Mouse (Mus musculus) retina, adult 2 months (tissue): ENCODE measurements around the gene AC109138.7.
A peak's percentile ranks its signal among the peaks of the same experiment; 100 is the strongest.
"Not testable (repeated sequence)": the region's sequence is repeated elsewhere in the genome, so short reads cannot be mapped to it uniquely, and the experiment has no call there.

Experiments
- DNase-seq: peaks from one replicate; pipeline ENCODE4 v3.0.0-alpha.2; 2012; ENCODE audit warnings: low read depth, low spot score

The AC109138.7 gene

DNA sequence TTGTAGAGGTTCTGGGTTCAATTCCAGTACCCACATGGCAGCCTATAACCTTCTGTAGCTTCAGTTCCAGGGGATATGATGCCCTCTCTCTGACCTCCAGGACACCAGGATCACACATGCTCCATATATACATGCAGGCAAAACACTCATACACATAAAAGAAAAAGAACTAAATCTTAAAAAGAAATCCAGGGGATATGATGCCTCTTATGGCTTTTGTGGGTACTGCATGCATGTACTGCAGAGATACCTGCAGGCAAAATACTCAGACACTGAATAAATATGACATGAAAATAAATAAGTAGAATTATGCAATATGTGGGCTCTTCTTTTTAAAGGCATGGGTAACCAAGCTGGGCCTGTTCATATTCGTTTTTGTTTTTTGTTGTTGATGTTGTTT lies 32.9 kb downstream of the AC109138.7 start:
- no peak for DNase-seq

DNA sequence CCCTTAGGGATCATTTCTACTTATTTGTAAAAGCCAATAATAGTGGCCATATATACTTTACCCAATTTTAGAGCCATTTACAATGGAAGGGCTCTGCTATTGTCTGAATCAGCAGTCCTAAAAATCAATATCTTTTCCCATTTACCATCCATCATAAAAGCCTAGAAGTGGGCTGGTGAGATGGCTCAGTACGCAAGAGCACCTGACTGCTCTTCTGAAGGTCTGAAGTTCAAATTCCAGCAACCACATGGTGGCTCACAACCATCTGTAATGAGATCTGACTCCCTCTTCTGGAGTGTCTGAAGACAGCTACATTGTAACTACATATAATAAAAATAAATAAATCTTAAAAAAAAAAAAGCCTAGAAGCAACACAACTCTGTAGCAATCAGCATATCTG lies 34.5 kb downstream of the AC109138.7 start:
- DNase-seq: not testable (repeated sequence)

DNA sequence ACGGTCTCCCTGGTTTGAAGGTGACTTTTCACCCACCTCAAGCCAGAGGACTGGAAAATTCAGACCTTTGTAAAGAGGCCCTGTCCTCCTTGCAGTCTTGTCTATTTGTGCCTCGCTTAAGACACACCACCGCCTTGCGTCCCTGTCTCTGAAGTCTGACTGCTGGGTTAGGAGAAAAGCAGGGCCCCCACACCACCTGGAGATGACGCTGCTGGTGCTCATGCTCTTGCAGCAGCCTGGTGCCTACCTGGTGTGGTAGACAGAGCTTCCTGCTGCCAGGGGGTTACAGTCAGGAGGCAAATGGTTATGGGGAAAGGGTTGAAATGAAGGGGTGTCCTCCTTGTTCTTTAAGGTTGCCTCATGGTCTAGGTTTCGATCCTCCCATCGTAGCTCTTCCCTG lies 40.1 kb downstream of the AC109138.7 start:
- no peak for DNase-seq

DNA sequence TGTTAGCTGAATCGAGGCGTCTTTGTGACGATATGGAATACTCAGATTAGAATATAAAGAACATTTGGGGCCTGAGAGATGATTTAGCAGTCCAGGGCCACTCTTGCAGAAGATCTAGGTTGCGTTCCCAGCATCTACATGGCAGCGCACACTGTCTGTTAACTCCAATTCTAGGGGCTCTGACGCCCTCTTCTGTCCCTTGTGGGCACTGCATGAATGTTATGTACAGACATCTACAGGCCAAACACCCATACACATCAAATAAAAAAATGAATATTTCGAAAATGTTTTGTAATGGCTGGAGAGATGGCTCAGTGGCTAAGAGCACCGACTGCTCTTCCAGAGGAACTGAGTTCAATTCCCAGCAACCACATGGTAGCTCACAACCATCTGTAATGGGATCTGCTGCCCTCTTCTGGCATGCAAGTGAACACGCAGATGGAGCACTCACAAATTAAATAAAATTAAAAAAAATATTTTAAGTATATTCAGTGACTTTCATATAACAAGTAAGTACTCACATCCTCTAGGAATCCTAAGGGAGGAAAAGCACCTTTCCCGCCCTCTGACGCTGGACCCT lies 41.5 kb downstream of the AC109138.7 start:
- DNase-seq: no peak

DNA sequence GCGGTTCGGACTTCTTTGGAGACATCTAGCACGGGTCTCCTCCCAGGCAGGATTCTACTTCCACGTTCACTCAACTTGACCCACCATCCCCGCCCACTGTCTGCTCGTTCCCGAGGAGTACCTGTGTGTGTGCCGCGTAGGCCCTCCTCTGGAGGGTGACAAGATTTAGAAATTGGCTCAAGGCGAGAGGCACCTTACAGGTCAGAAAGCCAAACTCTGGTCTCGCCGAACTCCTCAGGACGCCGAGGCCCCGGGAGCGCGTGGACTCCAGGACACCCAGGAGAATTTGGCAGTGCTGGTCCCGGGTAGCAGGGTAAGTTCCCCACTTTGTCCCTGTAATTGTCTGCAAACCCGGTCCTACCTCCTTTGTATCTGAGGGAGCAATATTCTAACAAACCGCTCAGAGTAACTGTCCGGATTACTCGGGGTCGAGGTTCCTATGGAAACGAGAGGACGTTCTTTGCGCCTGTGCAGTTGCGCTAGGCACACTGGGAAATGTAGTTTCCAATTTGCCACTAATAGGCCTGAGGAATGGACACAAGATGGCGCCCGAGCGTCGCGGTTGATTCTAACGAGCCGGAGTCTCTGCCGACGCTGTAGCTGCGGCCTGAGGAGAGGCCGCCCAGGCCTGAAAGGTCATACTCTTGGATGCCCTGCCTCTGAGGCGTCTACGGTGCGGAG lies 43.2 kb downstream of the AC109138.7 start:
- peak; percentile 92 for DNase-seq

DNA sequence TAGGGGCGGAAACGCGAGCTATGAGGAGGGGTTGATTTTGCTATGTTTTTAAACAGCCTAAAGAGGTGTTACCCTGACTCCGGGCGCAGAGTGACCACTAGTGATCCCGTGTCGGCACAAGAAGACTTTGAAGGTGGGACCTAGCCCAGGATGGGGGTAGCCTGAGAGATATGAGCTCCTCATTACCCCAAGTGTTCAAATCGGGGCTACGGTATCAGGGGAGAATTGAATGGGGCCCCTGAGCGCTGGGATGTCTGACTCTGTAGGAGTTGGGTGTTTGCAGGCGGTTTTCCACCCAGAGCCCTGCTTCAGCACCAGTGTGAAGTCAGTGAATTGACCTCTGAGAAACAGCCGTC lies 43.7 kb downstream of the AC109138.7 start:
- no peak for DNase-seq

DNA sequence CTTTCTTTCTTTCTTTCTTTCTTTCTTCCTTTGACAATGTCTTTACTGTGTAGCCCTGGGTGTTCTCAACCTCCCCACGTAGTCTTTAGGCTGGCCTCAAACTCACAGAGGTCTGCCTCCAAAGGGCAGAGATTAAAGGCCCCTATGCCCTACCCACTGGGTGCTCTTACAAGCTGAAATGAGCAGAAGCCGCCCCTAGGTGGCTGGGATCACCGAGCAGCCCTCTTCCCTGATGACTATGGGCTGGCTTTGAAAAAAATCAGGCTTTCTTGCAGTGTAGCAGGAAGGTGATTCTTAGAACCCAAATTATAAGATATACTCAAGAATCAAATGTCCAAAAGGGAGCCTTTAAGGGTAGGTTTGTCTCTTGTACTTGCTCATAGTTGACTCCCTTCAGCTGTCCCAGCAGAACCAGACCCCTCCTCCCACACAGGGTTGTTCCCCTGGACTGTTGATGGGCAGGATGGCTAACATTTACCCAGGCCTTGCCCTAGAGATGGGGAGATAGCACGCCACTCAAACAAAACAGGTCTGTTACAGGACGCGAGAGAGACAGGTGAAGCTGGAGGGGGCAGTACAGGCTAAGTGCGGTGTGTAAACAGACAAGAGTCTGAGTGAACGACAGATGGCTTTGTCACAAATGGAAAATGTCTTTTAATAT lies 47.0 kb downstream of the AC109138.7 start:
- no peak for DNase-seq

DNA sequence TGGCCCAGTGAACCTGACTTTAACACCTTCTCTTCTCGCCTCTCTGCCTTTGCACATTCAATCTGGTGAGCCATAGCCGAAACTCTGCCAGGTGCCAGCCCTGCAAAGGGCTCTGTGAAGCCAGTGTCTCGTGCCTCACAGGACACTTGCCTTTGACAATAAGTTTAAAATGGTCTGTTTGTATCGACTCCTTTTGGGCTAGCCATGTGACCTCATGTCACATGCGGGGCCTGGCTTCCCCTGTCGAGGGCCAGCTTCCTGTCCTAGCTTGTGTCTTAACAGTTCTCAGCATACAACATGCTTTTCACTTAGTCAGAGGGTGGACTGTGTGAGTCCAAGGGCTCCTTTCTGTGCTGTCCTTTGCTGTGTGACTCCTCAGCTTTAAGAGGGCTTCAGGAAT lies 48.6 kb downstream of the AC109138.7 start:
- DNase-seq: no peak

DNA sequence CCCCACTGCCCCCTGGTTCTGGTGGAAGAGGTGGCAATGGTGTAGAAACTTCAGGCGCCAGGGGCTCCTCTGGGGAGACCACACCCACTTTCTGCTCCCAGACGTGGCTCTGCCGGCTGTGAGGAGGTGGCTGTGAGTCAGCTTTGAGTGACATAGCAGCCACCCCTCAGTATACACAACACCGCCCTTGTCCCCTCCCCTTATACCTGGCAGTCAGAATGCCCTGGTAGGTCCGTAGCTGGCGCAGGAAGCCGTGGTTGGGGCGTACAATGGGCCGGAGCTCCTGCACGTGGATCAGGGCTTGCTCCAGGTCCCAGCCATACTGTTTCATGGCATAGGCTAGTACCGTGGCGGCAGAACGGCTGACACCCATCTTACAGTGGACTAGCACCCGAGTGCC lies 49.5 kb downstream of the AC109138.7 start:
- DNase-seq: no peak

DNA sequence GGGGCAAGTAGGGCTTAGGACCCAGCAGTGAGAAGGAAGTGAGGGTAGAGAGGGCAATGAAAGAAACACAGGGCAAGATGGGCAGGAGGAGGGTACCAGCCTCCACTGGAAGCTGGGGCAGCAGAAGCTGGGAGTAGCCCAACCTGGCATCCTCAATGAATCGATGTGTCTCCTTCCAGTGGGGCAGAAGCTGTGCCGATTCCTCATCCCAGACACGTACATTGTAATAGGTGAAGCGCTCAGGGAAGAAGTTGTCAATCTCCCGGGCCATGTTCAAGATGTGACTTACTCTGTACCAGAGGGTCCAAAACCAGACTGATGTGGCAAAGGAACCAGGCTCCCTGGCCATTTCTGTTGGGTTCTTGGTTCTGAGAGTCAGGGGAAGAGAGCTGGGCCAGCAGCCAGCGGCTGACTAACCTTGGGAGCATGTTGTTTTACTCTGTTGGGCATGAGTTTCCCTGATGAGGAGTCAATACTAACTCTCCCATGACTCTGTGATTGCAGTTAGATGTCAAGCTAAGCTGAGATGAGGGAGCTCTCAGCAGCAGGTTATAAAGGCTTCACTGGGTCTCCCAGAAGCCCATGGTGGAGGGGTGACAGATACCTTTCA lies 50.1 kb downstream of the AC109138.7 start:
- DNase-seq: no peak

DNA sequence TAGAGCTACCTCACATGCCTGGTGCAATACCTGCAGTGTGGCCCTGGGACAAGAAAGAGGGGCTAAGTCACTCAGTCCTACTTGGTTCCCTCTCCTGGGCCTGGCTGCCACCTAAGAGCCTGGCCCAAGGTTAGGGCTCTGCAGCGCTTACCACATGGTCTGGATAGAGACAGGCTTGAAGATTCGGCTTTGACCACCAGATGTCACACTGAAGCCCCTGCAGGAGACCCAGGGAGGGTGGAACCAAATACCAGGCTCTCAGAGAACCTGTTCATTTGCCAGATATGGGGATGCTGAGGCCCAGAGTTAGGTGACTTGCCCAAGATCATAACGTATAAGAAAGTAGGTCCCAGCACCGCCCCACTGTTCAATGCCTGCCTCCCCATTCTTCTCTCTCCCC lies 51.8 kb downstream of the AC109138.7 start:
- no peak for DNase-seq

DNA sequence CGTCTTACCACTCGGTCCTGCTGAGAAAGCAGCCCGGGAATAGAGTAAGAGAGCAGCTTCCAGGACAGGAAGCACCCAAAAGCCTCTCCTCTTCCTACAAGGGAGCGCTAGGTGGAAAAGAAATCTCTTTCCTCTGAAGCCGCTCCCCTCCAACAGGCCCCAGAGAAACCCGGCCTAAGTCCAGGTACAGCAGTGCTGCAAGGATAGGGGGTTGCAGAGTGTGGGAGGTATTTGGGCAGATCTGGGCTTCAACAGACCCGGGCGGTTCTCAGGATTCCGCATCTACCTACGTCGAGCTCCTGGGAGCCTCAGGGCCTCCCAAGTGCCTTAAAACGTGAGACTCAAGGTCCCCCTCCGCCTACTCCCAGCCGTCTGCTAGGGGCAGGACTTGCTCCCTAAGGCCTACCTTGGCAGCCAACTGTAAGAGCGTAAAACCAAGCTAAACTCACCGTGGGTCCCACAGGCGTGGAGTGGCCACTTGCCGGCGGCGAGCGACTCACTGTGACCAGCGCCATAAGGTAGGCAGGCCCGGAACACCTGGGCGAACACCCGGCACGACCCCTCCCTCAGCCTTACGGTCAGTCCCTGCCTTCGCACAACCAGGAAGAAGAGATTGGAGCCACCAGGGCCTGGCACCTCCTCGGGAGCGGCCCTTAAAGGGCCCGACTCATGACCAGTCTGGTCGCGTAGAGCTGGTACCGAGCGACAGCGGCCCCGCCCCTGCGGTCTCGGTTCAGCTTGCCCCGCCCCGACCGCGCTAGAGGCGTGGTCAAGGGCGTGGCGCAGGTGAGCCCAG lies 54.6 kb downstream of the AC109138.7 start, which contains the start of gene Ssh3:
TSS of gene Ssh3 (minus strand) at position 615 of the 796 bp plus-strand sequence.
- DNase-seq: no peak

DNA sequence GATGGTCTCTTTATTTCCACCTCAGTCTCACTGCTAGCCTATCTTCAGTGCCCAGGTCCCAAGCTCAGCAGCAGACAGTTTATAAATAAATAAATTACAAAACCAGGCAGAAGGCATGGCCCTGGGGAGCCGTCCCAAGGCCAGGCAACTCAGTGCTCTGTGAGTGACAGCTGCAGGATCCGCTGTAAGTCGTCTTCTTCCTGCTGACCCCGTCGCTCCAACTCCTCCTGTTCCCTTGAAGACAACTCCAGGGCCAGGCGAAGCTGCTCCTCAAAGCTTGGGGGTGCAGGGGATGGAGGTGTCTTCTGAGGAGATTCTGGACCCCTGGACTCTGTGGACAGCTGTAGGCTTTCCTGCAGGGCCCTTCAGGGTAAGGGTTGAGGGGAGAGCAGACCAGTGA lies 56.0 kb downstream of the AC109138.7 start:
- no peak for DNase-seq

DNA sequence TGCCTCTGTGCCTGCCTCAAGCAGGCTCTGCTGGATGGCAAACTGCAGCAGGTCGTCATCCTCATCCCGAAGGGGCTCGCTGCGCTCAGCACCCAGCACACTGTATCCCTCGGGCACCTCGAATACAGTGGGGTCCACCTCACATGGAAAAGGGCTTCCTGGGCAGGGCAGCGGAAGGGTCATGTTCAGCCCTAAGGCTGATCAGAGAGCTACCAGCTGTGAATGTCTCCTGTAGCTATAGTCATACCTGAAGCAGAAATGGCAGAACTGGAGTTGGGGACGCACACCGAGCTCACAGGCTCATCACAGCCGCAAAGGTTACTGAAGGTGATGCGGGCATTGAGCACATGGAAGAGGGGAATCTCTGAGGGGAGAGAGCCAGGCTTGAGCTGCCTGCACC lies 56.8 kb downstream of the AC109138.7 start:
- DNase-seq: no peak

DNA sequence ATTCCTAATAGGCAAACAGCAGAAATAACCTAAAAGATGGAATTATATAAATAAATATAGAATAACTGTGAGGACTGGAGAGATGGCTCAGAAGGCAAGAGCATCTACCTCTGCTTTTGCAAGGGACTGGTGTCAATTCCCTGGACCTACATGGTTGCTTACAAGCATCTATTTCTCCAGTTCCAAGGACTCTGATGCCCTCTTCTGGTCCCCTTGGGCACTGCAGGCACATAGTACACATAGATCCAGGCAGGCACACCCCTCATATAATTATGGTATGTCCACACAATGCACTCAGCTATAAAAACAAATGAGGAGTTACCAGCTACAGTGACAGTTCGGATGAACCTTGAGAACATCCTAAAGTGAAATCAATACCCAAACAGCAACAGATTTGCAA lies 65.3 kb downstream of the AC109138.7 start:
- DNase-seq: no peak

DNA sequence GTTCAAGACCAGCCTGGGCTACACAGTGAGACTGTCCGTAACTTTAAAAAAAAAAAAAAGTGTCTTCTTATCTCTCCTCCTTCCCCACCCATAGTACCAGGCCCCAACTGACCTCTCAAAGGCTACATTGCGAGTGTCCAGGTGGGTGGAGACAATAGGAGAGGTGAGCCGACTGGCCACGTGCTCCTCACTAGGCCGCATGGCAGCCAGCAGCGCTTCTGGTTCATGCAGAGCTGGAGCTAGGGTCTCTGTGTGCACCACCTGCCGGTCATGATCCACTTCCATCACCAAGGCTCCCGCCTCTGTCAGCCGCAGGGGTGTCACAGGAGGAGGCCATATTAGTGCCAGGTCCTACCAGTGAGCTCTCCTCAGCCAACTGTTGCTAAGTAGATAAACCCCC lies 66.3 kb downstream of the AC109138.7 start:
- DNase-seq: no peak
